Mouse (Mus musculus): ENCODE data around the gene Pygl. TPM values are rescaled to one million over a fixed set of nuclear protein-coding genes. Genes with fewer than 3 reads are reported as not detected.
A peak's percentile ranks its signal among the peaks of the same experiment; 100 is the strongest.
"Not testable (repeated sequence)": the region's sequence is repeated elsewhere in the genome, so short reads cannot be mapped to it uniquely, and the experiment has no call there.

Gene Pygl
- total RNA-seq, 4 experiments from 2014 or later: 9.5 to 74.3 (median 43.1) TPM

DNA sequence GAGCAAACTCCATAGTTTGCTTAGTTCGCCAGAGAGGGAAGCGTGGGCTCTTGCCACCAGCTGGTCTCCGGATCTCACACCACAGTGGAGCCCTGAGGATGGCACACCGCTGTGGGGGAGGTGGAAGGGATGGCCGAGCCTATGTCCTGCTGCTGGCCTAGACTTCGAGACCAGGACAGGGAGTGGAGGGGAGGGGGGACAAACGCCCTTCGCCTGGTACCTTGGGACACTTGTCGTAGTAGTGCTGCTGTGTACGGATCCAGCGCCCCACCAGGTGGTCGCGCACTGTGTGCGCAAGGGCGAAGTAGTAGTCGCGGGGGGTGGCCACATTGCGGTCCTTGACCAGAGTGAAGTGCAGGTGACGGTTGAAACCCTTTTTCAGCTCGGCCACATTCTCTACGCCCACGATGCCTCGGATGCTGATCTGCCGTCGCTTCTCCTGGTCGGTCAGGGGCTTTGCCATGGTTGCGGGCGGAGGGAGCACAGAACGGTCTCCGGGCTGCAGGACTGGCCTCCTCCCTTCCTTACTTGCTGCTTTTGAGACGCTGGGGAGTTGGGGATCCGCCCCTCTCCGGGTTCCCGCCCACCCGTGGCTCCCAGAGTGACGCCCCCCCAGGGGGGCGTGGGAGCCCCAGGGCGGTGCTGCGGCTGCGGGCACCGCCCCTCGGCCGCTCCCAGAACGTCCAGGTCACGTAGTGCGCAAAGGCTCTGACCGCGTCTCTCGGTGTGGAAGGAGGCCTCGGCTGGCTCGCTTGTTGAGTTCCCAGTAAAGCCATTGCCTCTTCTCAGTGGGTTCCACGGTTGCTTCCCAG, 4.0 kb downstream of the Pygl start:
- DNase-seq: peak; percentile 77

DNA sequence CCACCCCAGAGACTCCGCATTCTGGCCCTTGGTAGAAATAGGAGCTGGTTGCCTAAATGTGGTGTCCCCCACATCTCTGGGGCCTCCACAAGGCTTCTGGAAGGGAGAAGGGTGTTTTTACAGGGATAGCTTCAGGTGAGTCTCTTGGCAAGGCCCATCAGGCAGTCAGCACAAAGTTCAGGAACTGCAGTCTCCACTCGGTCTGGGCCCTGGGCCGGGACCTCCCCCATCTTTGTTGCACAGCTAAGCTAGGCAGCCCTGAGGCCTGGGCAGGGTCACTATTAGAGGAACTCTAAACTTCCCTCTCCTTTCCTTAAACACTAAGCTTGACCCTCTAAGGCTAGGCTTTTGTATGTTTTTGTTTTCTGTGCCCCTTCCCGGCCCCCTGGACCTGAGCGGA, 4.6 kb downstream of the Pygl start:
- DNase-seq: no peak

- DNase-seq: no peak
Measured at GRCm38 (mm10) chr12:70223331-70223730, 8.0 kb downstream of the Pygl start.

DNA sequence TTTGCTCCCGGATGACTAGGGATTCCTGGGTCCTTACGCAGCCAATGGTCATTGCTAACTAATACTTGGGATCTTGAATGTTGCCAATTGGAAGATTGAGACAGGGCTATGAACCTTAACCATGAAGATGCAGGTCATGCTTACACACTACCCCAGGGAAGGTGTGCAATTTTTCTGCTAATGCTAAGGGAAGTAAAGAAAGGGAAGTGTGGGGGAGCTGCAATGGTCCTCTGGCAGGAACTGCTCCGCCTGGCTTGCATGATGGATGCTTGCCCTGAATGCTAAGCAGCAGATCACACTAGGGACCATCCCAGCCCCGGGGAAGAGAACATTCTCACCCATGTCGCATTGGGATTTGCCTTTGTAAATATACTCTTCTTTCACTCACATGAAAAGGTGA, 9.9 kb downstream of the Pygl start:
- no peak for DNase-seq

DNA sequence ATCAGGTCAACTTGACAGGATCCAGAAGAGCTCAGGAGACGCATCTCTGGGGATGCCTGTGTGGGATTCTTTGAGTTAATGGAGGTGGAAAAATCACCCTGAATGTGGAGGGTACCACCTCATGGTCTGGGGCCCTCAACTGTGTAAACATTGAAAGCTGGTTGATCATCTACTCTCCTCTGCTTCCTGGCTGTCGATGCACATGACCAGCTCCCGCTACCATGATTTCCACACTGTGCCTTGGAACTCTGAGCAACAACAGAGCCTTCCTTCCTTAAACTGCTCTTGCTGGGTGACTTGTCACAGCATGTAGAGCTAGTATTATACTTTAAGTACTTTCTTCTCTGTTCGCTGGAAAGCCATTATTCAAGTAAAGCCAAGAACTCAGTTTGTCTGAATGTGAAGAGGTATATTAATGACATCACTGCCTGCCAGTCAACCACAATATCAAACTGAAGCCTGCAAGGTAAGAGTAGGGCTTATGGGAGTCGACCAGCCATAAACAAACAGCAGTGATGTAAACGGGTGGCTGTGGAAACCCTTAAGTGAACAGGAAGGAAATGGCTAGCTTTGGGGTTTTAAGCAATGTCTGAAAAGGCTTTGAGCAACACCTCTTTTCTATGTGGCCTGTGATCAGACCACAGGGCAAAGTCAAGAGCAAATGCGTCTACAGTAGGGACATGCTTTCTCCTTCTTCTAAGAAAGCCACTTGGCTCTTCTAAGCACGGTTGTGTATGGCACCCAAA, 12.3 kb downstream of the Pygl start:
- no peak for DNase-seq

- DNase-seq: no peak
Measured at GRCm38 (mm10) chr12:70216229-70216800, 15.0 kb downstream of the Pygl start.

DNA sequence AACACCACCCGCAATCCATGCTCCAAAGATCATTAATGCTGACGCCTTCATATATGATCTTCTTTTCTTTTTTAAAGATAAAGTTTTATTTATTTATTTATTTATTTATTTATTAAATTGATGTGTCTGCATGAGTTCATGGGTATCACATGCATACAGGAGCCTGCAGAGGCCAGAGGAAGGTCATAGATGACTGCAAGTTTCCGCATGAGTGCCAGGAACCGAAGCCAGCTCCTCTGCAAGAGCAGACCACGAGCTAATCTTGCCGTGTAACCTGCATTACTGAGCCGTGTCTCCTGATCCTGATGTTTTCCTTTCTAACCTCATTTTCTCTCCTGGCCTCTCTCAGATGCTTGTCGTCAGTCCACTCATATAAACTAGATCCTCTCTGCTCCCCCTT, 17.0 kb downstream of the Pygl start:
- DNase-seq: no peak

- DNase-seq: no peak
Measured at GRCm38 (mm10) chr12:70213601-70214000, 17.7 kb downstream of the Pygl start.

GRCm38 (mm10) chr12:70212501-70212900, 18.8 kb downstream of the Pygl start:
- no peak for DNase-seq

GRCm38 (mm10) chr12:70208214-70208613, 23.1 kb downstream of the Pygl start:
- DNase-seq: no peak

DNA sequence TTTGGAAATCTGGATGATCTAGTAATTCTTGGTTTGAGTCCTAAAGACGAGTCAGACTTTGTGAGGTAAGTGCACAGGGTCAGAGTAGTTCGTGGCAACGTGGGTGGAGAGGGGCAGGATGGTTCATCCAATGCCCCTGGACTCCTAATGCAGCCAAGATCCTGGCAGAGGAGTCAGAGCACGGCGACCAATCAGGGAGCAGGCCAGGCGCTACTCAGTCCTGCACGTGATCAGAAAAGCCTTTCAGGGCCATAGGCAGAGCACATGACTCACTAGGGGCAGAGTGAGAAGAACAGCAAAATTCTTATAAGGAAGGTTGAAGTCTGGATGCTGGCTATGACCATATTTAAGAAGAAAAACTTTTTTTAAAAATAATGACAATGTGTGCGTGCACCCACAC, 26.9 kb downstream of the Pygl start:
- DNase-seq: no peak

DNA sequence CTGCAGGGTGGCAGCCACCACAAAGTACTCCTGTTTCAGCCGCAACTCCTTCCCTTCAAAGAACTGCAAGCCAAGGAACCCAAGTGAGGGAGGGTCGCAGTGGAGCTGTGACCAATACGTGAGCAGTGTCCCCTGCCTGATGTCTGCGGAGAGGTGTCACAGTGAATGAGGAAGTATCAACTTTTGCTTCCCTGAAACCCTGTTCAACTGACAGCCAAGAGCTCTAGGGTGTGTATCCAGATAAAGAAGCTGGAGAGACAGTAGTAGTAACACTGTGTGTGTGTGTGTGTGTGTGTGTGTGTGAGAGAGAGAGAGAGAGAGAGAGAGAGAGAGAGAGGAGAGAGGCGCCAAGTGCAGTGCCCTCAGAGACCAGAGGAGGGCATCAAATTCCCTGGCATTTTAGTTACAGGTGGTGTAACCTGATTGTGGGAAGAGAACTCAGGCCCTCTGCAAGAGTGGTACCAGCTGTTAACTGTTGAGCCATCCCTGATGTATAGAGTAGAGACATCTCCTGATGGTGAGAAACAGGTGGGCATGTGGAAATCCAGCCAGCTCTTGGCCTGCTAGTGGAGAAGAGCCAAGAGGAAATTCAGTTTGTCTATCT, 29.3 kb downstream of the Pygl start:
- no peak for DNase-seq

DNA sequence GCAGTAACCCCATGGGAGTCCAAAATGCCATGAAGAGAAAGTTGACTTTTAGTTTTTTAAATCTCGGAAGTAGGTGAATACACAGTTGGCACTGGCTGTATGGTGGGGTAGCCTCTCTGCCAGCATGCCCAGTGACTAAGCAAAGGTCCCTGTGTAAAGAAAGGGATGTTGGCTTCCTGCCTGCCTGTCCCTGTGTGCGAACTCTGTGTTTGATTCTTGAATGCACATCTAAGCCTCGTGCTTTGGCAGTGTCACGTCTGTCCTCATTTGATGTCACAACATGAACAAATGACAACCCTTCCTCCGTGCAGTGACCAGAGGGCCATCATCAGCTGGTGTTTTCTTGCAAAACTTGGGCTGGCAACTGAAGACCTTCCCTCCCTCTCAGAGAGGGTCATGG, 34.9 kb downstream of the Pygl start:
- DNase-seq: no peak

DNA sequence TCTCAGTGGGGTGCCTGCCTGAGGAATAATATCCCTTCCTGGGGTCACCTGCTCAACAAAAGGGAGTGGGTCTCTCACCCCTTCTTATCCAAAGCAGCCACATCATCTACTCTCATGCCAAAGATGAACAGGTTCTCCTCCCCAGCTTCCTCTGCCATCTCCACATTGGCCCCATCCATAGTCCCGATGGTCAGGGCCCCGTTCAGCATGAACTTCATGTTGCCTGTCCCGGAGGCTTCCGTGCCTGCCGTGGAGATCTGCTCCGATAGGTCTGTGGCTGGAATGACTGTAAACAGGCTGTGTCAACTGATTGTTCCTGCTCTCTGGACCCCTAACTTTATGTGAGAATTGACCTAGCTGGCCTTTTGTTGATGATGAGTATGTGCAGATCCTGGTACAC, 35.9 kb downstream of the Pygl start:
- no peak for DNase-seq

DNA sequence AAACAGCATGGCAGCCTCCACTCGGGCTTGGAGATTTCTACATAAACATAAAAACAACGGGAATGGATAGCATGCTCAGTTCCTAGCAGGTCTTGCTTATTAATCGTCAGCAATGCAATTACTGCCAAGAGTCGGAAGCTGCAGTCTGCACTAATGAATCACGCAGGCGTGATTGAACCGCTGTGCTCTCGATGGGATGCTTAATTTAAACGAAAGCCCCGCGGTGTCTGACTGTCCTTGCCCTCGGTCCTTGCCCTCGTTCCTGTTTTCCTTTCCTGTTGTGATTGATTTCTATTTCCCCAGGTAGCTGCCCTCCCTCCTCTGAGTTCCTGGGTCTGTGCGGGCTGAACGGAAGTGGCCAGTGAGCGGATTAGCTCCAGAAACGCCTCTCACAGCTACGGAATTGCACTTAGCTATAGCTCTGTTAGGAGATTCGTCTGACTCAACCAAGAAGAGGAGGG, 39.0 kb downstream of the Pygl start:
- DNase-seq: no peak

GRCm38 (mm10) chr12:70184173-70184783, 47.0 kb downstream of the Pygl start:
- DNase-seq: no peak

DNA sequence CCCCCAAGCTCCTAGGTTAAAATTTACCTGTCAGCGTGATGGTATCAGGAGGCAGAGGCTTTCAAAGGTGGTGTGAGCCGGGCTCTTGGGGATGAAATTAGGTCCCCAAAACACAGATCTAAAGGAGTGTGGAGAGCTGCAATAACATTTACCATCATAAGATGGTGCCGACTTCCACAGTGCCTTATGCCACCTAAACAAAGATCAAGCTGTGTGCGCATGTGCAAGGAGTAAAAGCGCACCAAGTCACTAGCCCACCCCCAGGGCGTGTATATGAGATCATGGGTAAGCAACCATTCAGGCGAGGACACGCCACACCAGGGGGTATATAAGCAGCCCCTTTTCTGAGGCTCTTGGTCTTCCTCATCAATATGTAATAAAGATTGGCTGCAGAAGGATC, 47.8 kb downstream of the Pygl start:
- not testable (repeated sequence) for DNase-seq

DNA sequence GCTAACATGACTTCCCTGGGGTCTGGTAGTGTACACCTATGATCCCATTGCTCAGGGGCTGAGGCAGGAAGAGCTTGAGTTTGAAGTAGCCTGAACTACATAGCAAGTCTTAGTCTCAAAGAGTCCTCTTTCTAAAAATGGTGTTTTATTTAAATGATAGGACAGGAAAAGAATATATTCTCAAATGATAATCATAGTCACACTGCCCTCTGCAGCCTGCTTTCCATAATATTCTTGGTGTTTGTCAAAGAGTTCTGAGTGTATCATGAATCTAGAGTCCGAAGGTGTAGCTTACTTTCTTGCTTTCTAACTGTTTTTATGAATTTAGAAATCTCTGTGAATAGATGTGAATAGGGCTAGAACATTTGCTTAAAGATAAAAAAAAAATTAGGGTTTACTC, 61.3 kb downstream of the Pygl start:
- DNase-seq: no peak

DNA sequence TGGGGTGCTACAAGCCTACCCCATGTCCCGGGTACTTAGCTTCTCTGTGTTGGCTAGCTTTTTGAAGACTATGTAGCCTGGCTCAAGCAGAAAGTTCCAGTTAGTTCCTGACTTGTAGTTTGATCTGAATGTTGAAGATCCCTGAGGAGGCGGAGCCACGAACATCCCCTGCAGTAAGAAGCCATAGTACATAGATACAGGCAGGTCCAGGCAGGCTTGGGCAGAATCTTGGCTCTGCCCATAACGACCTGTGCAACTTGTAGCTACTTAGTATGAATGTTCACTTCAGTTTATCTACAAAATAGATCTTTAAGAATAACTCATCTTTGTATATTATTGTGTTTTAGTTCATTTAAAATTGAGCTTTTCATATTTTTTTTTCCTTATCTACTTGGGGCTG, 63.3 kb downstream of the Pygl start:
- no peak for DNase-seq

- DNase-seq: no peak
Measured at GRCm38 (mm10) chr12:70164741-70165140, 66.5 kb downstream of the Pygl start.

- DNase-seq: no peak
Measured at GRCm38 (mm10) chr12:70161057-70161456, 70.2 kb downstream of the Pygl start.

DNA sequence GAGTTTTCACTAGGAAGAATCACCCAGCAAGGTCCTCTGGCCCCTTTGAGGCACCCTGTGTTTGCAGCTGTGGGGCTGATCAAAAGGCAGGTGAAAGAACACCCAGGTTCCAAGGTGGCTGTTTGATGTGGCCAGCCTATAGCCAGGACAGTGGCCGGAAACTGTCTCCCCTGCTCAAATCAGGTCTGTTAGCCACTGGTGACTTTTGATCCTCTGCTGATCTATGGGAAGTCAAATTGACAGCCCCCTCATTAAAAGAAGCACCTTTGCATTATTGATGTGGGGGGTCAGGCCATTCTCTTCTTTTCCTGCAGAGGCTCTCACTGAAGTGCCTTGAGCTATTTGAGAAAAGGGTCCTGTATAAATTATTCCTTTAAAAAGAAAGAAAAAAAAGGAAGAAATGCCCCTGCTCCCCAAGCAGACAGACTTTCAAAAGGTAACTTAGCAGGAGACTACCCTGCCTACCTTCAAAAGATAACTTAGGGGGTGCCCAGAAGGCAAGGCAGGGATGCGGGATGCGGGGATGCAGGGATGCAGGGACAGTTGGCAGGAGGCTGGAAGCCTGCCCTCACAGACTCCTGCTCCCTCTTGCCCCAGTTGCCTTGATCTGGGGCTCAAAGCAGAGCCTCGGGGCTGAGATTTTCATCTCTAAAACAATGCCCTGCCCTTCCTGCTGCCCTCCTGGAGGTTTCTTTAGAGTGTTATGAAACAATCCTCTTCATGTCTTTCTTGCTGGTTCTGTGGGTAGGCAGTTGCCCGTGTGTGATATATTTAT, 73.8 kb downstream of the Pygl start:
- DNase-seq: no peak
